Mouse (Mus musculus) adrenal gland (tissue): Measurements from ENCODE around the gene Mrps21.
"Not testable (repeated sequence)": the region's sequence is repeated elsewhere in the genome, so short reads cannot be mapped to it uniquely, and the experiment has no call there.

Experiments used
- intact Hi-C: fragments of 180-260 bp; cut with DNase I; formaldehyde crosslinking; loops from one replicate; pipeline ENCODE4 v1.15.1; 2025
- long read RNA-seq, 2 experiments: library from polyadenylated mRNA; unstranded; transcript quantifications; one replicate each; pipeline ENCODE4 v2.0.0; 2020; ENCODE audit warnings: borderline replicate concordance in 1 of 2; ENCODE audit not compliant: insufficient replicate concordance in 1 of 2

The Mrps21 gene
- long read RNA-seq, experiment 1, transcript Mrps21-202 (2 exons, 405 nt): minor isoform, 25 of 244 reads
- long read RNA-seq, experiment 1, transcript Mrps21-201 (3 exons, 488 nt): major isoform, 214 of 244 reads
- long read RNA-seq, experiment 1, partial matches to known transcripts: 3 of 244 reads
- long read RNA-seq, experiment 1, other reads (novel, unspliced or antisense): 2 of 244 reads
- long read RNA-seq, experiment 2, transcript Mrps21-201 (3 exons, 488 nt): major isoform, 212 of 246 reads
- long read RNA-seq, experiment 2, transcript Mrps21-202 (2 exons, 405 nt): minor isoform, 28 of 246 reads
- long read RNA-seq, experiment 2, partial matches to known transcripts: 2 of 246 reads
- long read RNA-seq, experiment 2, other reads (novel, unspliced or antisense): 4 of 246 reads

GRCm38 (mm10) chr3:95871392-95871867, at the start of gene Mrps21:
Gene Mrps21, minus strand, starts transcription at chr3:95871519.
- intact Hi-C loops: loop anchor here (10.0 kb wide), 1 partner anchor 283 kb away; no protein-coding TSS in a partner anchor

GRCm38 (mm10) chr3:95920532-95920931, 49.2 kb upstream of the Mrps21 start:
- intact Hi-C loops: loop anchor here (5.0 kb wide), 1 partner anchor 37 kb away; no protein-coding TSS in a partner anchor

- intact Hi-C loops: no loop called here
Measured at GRCm38 (mm10) chr3:95916760-95917159, 45.4 kb upstream of the Mrps21 start.

GRCm38 (mm10) chr3:95914706-95915105, 43.4 kb upstream of the Mrps21 start:
- intact Hi-C loops: no loop called here

- intact Hi-C loops: loop anchor here (5.0 kb wide), 1 partner anchor 45 kb away; no protein-coding TSS in a partner anchor
Measured at GRCm38 (mm10) chr3:95907613-95908012, 36.3 kb upstream of the Mrps21 start.

- intact Hi-C loops: loop anchor here (1.0 to 5.0 kb wide), 2 partner anchors 24 to 45 kb away; no protein-coding TSS in a partner anchor
Measured at GRCm38 (mm10) chr3:95906860-95907259, 35.5 kb upstream of the Mrps21 start.

- intact Hi-C loops: loop anchor here (1.0 to 5.0 kb wide), 2 partner anchors 23 to 44 kb away; no protein-coding TSS in a partner anchor
Measured at GRCm38 (mm10) chr3:95905940-95906492, 34.7 kb upstream of the Mrps21 start.

GRCm38 (mm10) chr3:95905146-95905939, 34.0 kb upstream of the Mrps21 start:
- intact Hi-C loops: loop anchor here (5.0 kb wide), 1 partner anchor 43 kb away; no protein-coding TSS in a partner anchor

GRCm38 (mm10) chr3:95904568-95904967, 33.2 kb upstream of the Mrps21 start, which contains the start of gene Car14:
Gene Car14, minus strand, starts transcription at chr3:95904691.
- intact Hi-C loops: no loop called here

- intact Hi-C loops: no loop called here
Measured at GRCm38 (mm10) chr3:95903753-95904502, 32.6 kb upstream of the Mrps21 start.

- intact Hi-C loops: no loop called here
Measured at GRCm38 (mm10) chr3:95902643-95903042, 31.3 kb upstream of the Mrps21 start.

GRCm38 (mm10) chr3:95902373-95902625, 31.0 kb upstream of the Mrps21 start:
- intact Hi-C loops: no loop called here

GRCm38 (mm10) chr3:95901616-95902372, 30.5 kb upstream of the Mrps21 start:
- intact Hi-C loops: no loop called here

GRCm38 (mm10) chr3:95899800-95900524, 28.6 kb upstream of the Mrps21 start:
- intact Hi-C loops: no loop called here

- intact Hi-C loops: not testable (repeated sequence)
Measured at GRCm38 (mm10) chr3:95895501-95895900, 24.2 kb upstream of the Mrps21 start.

- intact Hi-C loops: no loop called here
Measured at GRCm38 (mm10) chr3:95894317-95895160, 23.2 kb upstream of the Mrps21 start.

- intact Hi-C loops: not testable (repeated sequence)
Measured at GRCm38 (mm10) chr3:95893606-95894316, 22.4 kb upstream of the Mrps21 start, which contains the start of gene Aph1a. Gene Aph1a, plus strand, starts transcription at chr3:95893969.

GRCm38 (mm10) chr3:95893126-95893525, 21.8 kb upstream of the Mrps21 start:
- intact Hi-C loops: no loop called here
